Mouse (Mus musculus) midbrain, embryonic 16.5 days (tissue): ENCODE results near the gene Cyp2w1. TPM values are rescaled to one million over a fixed set of nuclear protein-coding genes. Genes with fewer than 3 reads are reported as not detected.

Source experiments
- ATAC-seq: fragments of 200-750 bp; cut with Nextera tagmentation; 2 replicates; pipeline ENCODE4 v1.8.0; 2017; ENCODE audit warnings: moderate TSS enrichment
- H3K27ac ChIP-seq: fragments of 300-500 bp; sonication (generic); 2 replicates; pipeline ENCODE4 v1.5.1; 2014; ENCODE audit warnings: mild to moderate bottlenecking, low read length, mixed read lengths
- H3K27me3 ChIP-seq: fragments of 300-500 bp; sonication (generic); 2 replicates; pipeline ENCODE4 v1.6.1; 2014; ENCODE audit warnings: low read depth, low read length, mixed read lengths; ENCODE audit not compliant: control insufficient read depth, insufficient read depth
- H3K36me3 ChIP-seq: fragments of 300-500 bp; sonication (generic); 2 replicates; pipeline ENCODE4 v1.6.1; 2014; ENCODE audit warnings: mild to moderate bottlenecking, low read length, moderate library complexity, mixed read lengths; ENCODE audit not compliant: control insufficient read depth, insufficient read depth
- H3K4me1 ChIP-seq: fragments of 300-500 bp; sonication (generic); 2 replicates; pipeline ENCODE4 v1.6.1; 2014; ENCODE audit warnings: mild to moderate bottlenecking, low read length, mixed read lengths; ENCODE audit not compliant: control insufficient read depth, insufficient read depth
- H3K4me2 ChIP-seq: fragments of 300-500 bp; sonication (generic); 2 replicates; pipeline ENCODE4 v1.6.1; 2014; ENCODE audit warnings: mild to moderate bottlenecking, low read length, mixed read lengths
- H3K4me3 ChIP-seq: fragments of 300-500 bp; sonication (generic); 2 replicates; pipeline ENCODE4 v1.5.1; 2014; ENCODE audit warnings: low read depth, mild to moderate bottlenecking, low read length, moderate library complexity, mixed read lengths
- H3K9ac ChIP-seq: fragments of 300-500 bp; sonication (generic); 2 replicates; pipeline ENCODE4 v1.6.1; 2014; ENCODE audit warnings: low read depth, low read length, mixed read lengths
- H3K9me3 ChIP-seq: fragments of 300-500 bp; sonication (generic); replicated peaks from 2 replicates; pipeline ENCODE4 v1.6.1; 2014; ENCODE audit warnings: mild to moderate bottlenecking, low read length, mixed read lengths; ENCODE audit not compliant: control insufficient read depth, poor library complexity, severe bottlenecking
- WGBS: fragments of 180-500 bp; shearing (Covaris S2); extraction: QIAGEN DNeasy Blood & Tissue Kit; methylation state at CpG from one replicate; pipeline ENCODE4 v1.1.7; 2014; 5-methylcytosine and 5-hydroxymethylcytosine counted together
- polyA plus RNA-seq: library from polyadenylated mRNA; unstranded; fragments of >200 nt; fragmentation: Nextera tagmentation; extraction: Ambion mirVana; gene quantifications from 2 replicates; pipeline ENCODE4 v1.2.1, GENCODE M21; 2015

The Cyp2w1 gene
- polyA plus RNA-seq, 1 experiment from 2014 or later, result not detected

GRCm38 (mm10) chr5:139381586-139382513, 29.4 kb downstream of the Cyp2w1 start:
- Histone ChIP-seq H3K4me1 (peaks cover 10% of the 10 kb centered on the region; the same call in 1 of the 2 replicates), H3K4me3 (no peak overlapping the region), H3K9ac (no peak overlapping the region), H3K36me3 (no peaks in the 10 kb centered on the region), H3K4me2 (no peak overlapping the region; the same call in 1 of the 2 replicates), H3K9me3 (no peaks in the 10 kb centered on the region), H3K27me3 (no peaks in the 10 kb centered on the region), H3K27ac (no peak overlapping the region; the same call in 1 of the 2 replicates)
- WGBS, result 78% methylated on average over 17 of the region's 18 CpGs
- no peak for ATAC-seq

- peak overlapping the region; percentile 18; the same call in 1 of the 2 replicates for H3K9ac ChIP-seq
Observed at GRCm38 (mm10) chr5:139382760-139383159, 30.3 kb downstream of the Cyp2w1 start.

GRCm38 (mm10) chr5:139383234-139383633, 30.8 kb downstream of the Cyp2w1 start:
- Histone ChIP-seq H3K4me2 (no peak overlapping the region), H3K36me3 (no peaks in the 10 kb centered on the region), H3K9me3 (no peaks in the 10 kb centered on the region), H3K4me1 (peaks cover 10% of the 10 kb centered on the region; the same call in 1 of the 2 replicates), H3K4me3 (no peak overlapping the region), H3K27me3 (no peaks in the 10 kb centered on the region), H3K27ac (no peak overlapping the region), H3K9ac (no peak overlapping the region)
- 80% methylated on average over 9 of the region's 9 CpGs for WGBS
- no peak for ATAC-seq

More at GRCm38 (mm10) chr5:139382760-139383159, 30.3 kb downstream of the Cyp2w1 start:
- ATAC-seq, result no peak
- WGBS, result 57% methylated on average over 8 of the region's 8 CpGs
- no peak overlapping the region for H3K4me2 ChIP-seq
- H3K27ac ChIP-seq, result peak overlapping the region; percentile 44; the same call in 1 of the 2 replicates
- H3K36me3 ChIP-seq, result no peaks in the 10 kb centered on the region
- H3K9me3 ChIP-seq, result no peaks in the 10 kb centered on the region
- H3K27me3 ChIP-seq, result no peaks in the 10 kb centered on the region
- H3K4me1 ChIP-seq, result peaks cover 10% of the 10 kb centered on the region; the same call in 1 of the 2 replicates
- H3K4me3 ChIP-seq, result no peak overlapping the region

GRCm38 (mm10) chr5:139384531-139384930, 32.1 kb downstream of the Cyp2w1 start:
- 70% methylated on average over 10 of the region's 10 CpGs for WGBS
- Histone ChIP-seq H3K9me3 (no peaks in the 10 kb centered on the region), H3K4me3 (no peak overlapping the region), H3K27ac (no peak overlapping the region), H3K4me2 (no peak overlapping the region), H3K36me3 (no peaks in the 10 kb centered on the region), H3K4me1 (peaks cover 13% of the 10 kb centered on the region; the same call in 1 of the 2 replicates), H3K9ac (0 out of 2 replicates have a peak overlapping the region, but pooled peaks have one; percentile 10), H3K27me3 (no peaks in the 10 kb centered on the region)
- ATAC-seq, result no peak

GRCm38 (mm10) chr5:139386047-139386446, 33.6 kb downstream of the Cyp2w1 start:
- Histone ChIP-seq H3K4me1 (peaks cover 9% of the 10 kb centered on the region; the same call in 1 of the 2 replicates), H3K27ac (no peak overlapping the region), H3K9me3 (no peaks in the 10 kb centered on the region), H3K4me2 (no peak overlapping the region), H3K4me3 (no peak overlapping the region), H3K9ac (no peak overlapping the region), H3K36me3 (no peaks in the 10 kb centered on the region), H3K27me3 (no peaks in the 10 kb centered on the region)
- WGBS, result 96% methylated on average over 5 of the region's 5 CpGs
- ATAC-seq, result no peak

- Histone ChIP-seq H3K9me3 (no peaks in the 10 kb centered on the region), H3K4me1 (peaks cover 4% of the 10 kb centered on the region; the same call in 1 of the 2 replicates), H3K27me3 (no peaks in the 10 kb centered on the region), H3K4me3 (no peak overlapping the region), H3K9ac (no peak overlapping the region), H3K4me2 (no peak overlapping the region), H3K36me3 (no peaks in the 10 kb centered on the region), H3K27ac (peak overlapping the region; percentile 18; the same call in 1 of the 2 replicates)
- 0 out of 2 replicates have a peak, but pooled peaks have one; percentile 19 for ATAC-seq
- 84% methylated on average over 10 of the region's 10 CpGs for WGBS
Observed at GRCm38 (mm10) chr5:139387329-139388194, 35.1 kb downstream of the Cyp2w1 start.

GRCm38 (mm10) chr5:139388195-139388570, 35.8 kb downstream of the Cyp2w1 start:
- Histone ChIP-seq H3K4me3 (no peak overlapping the region), H3K27ac (peak overlapping the region; percentile 58; the same call in 1 of the 2 replicates), H3K27me3 (no peaks in the 10 kb centered on the region), H3K4me2 (no peak overlapping the region), H3K36me3 (no peaks in the 10 kb centered on the region), H3K9ac (no peak overlapping the region), H3K4me1 (peaks cover 4% of the 10 kb centered on the region; the same call in 1 of the 2 replicates), H3K9me3 (no peaks in the 10 kb centered on the region)
- WGBS, result 76% methylated on average over 4 of the region's 4 CpGs
- ATAC-seq, result no peak

- Histone ChIP-seq H3K27ac (peak overlapping the region; percentile 59), H3K9ac (no peak overlapping the region), H3K27me3 (no peaks in the 10 kb centered on the region), H3K4me1 (peaks cover 4% of the 10 kb centered on the region; the same call in 1 of the 2 replicates), H3K4me2 (no peak overlapping the region), H3K36me3 (no peaks in the 10 kb centered on the region), H3K9me3 (no peaks in the 10 kb centered on the region), H3K4me3 (no peak overlapping the region)
- WGBS, result 75% methylated on average over 17 of the region's 17 CpGs
- 0 out of 2 replicates have a peak, but pooled peaks have one; percentile 27 for ATAC-seq
Observed at GRCm38 (mm10) chr5:139388694-139389675, 36.6 kb downstream of the Cyp2w1 start.
